Mouse (Mus musculus) limb, embryonic 10.5 days (tissue): Measurements from ENCODE around the gene Igfbp5. TPM values are rescaled to one million over a fixed set of nuclear protein-coding genes. Genes with fewer than 3 reads are reported as not detected.
A peak's percentile ranks its signal among the peaks of the same experiment; 100 is the strongest.

Experiments used
- DNase-seq: peaks from one replicate; pipeline ENCODE4 v3.0.0-alpha.2; 2017; ENCODE audit warnings: low spot score
- H3K27ac ChIP-seq: fragments of 300-500 bp; sonication (generic); 2 replicates; pipeline ENCODE4 v1.5.1; 2016; ENCODE audit warnings: mild to moderate bottlenecking
- H3K27me3 ChIP-seq: fragments of 300-500 bp; sonication (generic); 2 replicates; pipeline ENCODE4 v1.6.1; 2016; ENCODE audit warnings: low read depth, mild to moderate bottlenecking; ENCODE audit not compliant: poor library complexity, severe bottlenecking
- H3K36me3 ChIP-seq: fragments of 300-500 bp; sonication (generic); 2 replicates; pipeline ENCODE4 v1.6.1; 2016; ENCODE audit warnings: mild to moderate bottlenecking, moderate library complexity
- H3K4me1 ChIP-seq: fragments of 300-500 bp; sonication (generic); 2 replicates; pipeline ENCODE4 v1.6.1; 2016
- H3K4me3 ChIP-seq: fragments of 300-500 bp; sonication (generic); 2 replicates; pipeline ENCODE4 v1.5.1; 2016; ENCODE audit warnings: mild to moderate bottlenecking, moderate library complexity
- H3K9me3 ChIP-seq: fragments of 300-500 bp; sonication (generic); replicated peaks from 2 replicates; pipeline ENCODE4 v1.6.1; 2016; ENCODE audit warnings: mild to moderate bottlenecking
- WGBS: fragments of 180-500 bp; shearing (Covaris S2); methylation state at CpG from one replicate; pipeline ENCODE4 v1.1.7; 2016; 5-methylcytosine and 5-hydroxymethylcytosine counted together
- polyA plus RNA-seq: library from polyadenylated mRNA; unstranded; fragments of >200 nt; fragmentation: Nextera tagmentation; extraction: Ambion mirVana; gene quantifications from 2 replicates; pipeline ENCODE4 v1.2.1, GENCODE M21; 2016

The Igfbp5 gene
- polyA plus RNA-seq, 1 experiment from 2014 or later: 55.4 TPM

DNA sequence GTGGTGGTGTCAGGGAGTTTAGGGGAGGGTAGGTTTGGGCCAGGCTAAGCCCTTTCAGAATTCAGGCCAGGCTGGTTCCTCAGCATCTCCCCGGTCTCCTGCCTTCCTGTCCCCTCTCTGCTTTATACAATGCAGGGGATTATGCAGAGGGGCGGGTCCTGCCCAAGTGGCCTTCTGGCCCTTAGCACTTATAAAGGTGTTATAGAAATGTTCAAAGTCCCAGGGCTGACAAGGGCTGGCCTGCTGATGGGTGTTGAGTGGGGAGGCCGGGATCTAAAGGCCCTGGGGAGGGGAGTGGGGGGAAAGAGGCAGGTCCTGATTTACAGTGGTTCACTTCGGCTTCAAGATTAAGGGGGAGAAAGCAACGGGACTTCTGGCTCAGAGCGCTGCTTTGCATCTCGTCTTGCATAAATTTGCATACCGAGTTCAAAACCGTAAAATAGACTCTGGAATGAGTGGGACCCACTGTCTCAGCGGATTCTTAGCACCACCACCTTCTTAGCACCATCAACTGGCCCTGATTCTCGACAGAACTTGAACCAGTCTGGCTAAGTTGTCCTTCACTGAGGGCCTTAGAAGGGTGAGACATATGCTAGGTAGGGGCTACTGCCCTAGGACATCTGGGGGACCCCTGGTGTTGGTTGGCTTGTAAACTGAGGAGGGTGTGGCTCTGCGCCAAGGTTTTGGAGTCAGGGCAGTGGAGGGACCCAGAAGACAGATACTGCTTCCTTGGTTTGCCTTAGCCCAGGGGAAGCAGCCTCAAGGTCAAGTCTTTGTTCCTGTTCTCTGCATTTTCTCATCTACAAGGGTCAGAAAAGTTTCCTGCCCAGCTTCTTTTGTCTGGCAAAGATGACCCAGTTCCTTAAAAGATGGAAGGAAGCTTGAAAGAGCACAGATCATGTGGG, 47.0 kb downstream of the Igfbp5 start:
- peak overlapping the region; percentile 90 for H3K27ac ChIP-seq
- peak overlapping the region; percentile 79 for H3K4me3 ChIP-seq
- peaks cover 29% of the 10 kb centered on the region for H3K36me3 ChIP-seq
- peaks cover 53% of the 10 kb centered on the region for H3K4me1 ChIP-seq
- H3K27me3 ChIP-seq: peaks cover 2% of the 10 kb centered on the region; the same call in 1 of the 2 replicates
- DNase-seq: peak; percentile 61
- no peaks in the 10 kb centered on the region for H3K9me3 ChIP-seq
- 10% methylated on average over 12 of the region's 12 CpGs for whole genome bisulfite sequencing

DNA sequence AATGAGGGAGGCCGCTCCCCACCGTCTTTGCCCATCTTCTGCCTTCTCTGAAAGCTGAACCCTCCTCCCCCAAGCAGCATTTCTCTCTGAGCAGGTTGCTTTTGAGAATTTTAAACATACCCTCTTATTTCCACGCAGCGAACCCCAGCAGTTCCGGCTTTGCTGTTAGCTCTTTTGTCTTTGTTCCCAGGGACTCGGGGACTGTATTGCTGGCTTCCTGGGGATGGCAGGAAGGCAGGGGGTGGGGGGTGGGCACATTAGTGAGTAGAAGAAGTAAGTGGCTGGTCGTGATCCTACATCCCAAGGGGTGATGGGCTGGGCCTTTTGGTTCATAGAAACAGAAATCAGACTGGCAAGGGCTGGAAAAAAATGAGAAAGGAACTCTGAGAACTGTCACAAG, 47.8 kb downstream of the Igfbp5 start:
- WGBS: 1% methylated on average over 7 of the region's 7 CpGs
- Histone ChIP-seq H3K27ac (peak overlapping the region; percentile 90), H3K9me3 (no peaks in the 10 kb centered on the region), H3K4me3 (peak overlapping the region; percentile 79), H3K27me3 (peaks cover 6% of the 10 kb centered on the region; the same call in 1 of the 2 replicates), H3K4me1 (peaks cover 53% of the 10 kb centered on the region), H3K36me3 (peaks cover 28% of the 10 kb centered on the region)
- DNase-seq: peak; percentile 43

DNA sequence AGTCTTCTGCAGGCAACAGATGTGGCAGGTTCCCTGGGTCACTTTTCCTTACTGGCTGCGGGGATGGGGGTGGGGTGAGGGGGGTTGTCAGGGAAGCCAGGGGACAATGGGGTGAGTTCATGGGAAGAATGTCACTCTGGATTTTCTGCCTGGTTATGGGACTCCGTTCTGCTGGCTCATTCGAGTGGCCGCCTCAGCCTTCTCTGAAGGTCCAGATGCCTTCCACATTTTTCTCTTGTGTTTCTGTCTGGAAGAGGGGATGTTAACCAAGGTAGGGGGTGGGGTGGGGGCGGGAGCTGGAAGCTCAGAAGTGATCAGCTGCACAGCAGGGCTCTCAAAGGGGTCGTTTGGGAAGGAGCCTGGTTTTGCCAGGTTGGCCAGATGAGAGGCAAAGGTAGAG, 48.2 kb downstream of the Igfbp5 start:
- Histone ChIP-seq H3K4me3 (peak overlapping the region; percentile 79), H3K4me1 (peaks cover 53% of the 10 kb centered on the region), H3K36me3 (peaks cover 27% of the 10 kb centered on the region), H3K27me3 (peaks cover 6% of the 10 kb centered on the region; the same call in 1 of the 2 replicates), H3K9me3 (no peaks in the 10 kb centered on the region), H3K27ac (peak overlapping the region; percentile 90)
- DNase-seq: peak; percentile 54
- 5% methylated on average over 6 of the region's 6 CpGs for WGBS

DNA sequence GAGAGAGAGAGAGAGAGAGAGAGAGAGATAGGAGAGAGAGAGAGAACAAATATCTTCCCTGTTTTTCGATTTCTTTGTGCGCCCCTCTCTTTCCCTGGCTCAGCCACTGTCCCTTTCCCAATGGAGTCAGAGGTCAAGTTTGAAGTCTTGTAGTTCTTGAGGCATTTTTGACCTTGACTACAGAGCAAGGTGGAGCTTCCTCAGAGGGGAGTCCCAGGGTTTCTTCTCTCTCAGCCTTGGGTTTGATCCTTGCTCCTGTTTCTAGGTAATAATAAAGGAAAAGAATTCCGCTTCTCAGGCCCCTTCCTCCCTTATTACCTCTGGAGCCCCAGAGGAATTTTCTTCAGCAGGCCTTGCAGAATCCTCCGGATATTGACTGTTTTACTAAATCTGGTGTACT, 48.8 kb downstream of the Igfbp5 start:
- 6% methylated on average over 4 of the region's 4 CpGs for WGBS
- H3K36me3 ChIP-seq: peaks cover 22% of the 10 kb centered on the region
- peaks cover 53% of the 10 kb centered on the region for H3K4me1 ChIP-seq
- peak overlapping the region; percentile 79 for H3K4me3 ChIP-seq
- H3K27ac ChIP-seq: peak overlapping the region; percentile 90
- peaks cover 6% of the 10 kb centered on the region; the same call in 1 of the 2 replicates for H3K27me3 ChIP-seq
- no peaks in the 10 kb centered on the region for H3K9me3 ChIP-seq
- no peak for DNase-seq

DNA sequence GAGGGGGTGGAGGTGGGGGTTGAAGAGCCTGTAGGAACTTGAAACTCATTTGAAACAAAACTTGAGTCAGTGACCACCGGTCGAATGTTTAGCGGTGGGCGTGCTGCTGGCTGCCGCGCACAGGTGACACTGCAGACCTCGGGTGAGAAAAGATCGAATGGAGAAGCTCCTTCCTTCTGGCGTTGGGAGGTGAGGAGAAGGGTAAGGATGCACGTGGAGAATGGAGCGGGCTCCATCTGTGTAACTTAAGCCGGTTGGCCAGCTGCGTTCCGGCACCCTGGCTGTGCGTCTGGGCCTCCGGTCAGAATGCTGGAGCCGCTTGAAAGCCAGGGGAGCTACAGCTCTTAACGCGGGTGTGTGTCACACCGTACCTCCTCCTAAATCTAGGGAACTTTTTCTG, 49.4 kb downstream of the Igfbp5 start:
- H3K36me3 ChIP-seq: peaks cover 16% of the 10 kb centered on the region
- peak overlapping the region; percentile 79 for H3K4me3 ChIP-seq
- DNase-seq: peak; percentile 70
- under 1% methylated on average over 20 of the region's 20 CpGs for WGBS
- H3K27ac ChIP-seq: peak overlapping the region; percentile 90
- peaks cover 6% of the 10 kb centered on the region; the same call in 1 of the 2 replicates for H3K27me3 ChIP-seq
- peaks cover 53% of the 10 kb centered on the region for H3K4me1 ChIP-seq
- no peaks in the 10 kb centered on the region for H3K9me3 ChIP-seq

DNA sequence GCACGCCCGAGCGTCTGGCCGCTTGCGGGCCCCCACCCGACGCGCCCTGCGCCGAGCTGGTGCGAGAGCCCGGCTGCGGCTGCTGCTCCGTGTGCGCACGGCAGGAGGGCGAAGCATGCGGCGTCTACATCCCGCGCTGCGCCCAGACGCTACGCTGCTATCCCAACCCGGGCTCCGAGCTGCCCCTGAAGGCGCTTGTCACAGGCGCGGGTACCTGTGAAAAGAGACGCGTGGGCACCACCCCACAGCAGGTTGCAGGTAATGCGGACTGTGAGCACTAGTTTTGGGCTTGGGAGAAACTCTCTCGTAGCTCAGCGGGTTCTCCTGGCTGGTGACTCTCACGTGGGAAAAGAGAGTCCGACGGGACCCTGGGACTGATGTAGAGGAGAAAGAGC, 50.0 kb downstream of the Igfbp5 start:
- Histone ChIP-seq H3K4me3 (peak overlapping the region; percentile 79), H3K4me1 (peaks cover 53% of the 10 kb centered on the region), H3K27me3 (peaks cover 6% of the 10 kb centered on the region; the same call in 1 of the 2 replicates), H3K36me3 (peaks cover 10% of the 10 kb centered on the region), H3K9me3 (no peaks in the 10 kb centered on the region), H3K27ac (peak overlapping the region; percentile 90)
- peak; percentile 72 for DNase-seq
- WGBS: under 1% methylated on average over 37 of the region's 37 CpGs

DNA sequence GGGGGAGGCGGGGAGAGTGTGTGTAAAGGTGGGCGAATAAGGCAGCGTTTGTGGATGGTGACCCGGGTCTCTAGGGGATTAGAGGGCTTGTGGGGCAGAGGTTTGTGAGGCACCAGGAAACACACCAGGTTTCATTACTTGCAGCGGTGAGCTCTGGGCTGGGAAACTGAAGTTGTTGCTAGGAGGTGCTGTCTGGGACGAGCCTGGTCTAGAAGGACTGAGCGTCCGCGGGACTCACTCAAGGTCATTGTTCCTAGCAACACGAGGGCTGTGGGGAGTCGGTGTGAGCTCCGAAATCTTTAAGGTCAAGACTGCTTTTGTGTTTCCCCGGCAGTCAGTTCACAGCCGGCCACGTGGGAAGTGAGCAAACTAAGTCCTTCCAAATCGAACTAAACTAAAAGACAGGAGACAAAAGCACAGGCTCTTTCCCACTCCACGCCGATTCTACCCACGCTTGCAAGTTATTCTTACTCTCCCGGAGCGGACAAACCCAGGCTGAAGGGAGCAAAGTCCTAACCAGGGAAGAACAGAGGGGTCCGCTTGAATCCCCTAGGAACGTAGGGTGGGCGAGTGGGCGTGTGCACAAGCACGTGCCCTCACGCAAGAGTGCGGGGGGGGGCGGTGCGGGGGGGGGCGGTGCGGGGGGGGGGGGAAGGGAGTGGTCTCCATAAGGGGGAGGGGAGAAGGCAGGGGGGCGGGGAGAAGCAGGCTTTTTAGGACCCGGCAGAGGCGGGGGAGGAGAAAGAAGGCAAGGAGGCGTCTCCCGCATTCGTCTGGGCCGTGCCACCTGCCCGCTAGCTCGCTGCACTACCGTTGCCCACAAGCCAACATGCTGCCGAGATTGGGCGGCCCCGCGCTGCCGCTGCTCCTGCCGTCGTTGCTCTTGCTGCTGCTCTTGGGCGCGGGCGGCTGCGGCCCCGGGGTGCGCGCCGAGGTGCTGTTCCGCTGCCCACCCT, 50.7 kb downstream of the Igfbp5 start, which contains the start of gene Igfbp2:
TSS of gene Igfbp2 (plus strand) at position 753 of the 956 bp plus-strand sequence.
- peaks cover 6% of the 10 kb centered on the region; the same call in 1 of the 2 replicates for H3K27me3 ChIP-seq
- peak within 1 kb of the TSS; percentile 79 for H3K4me3 ChIP-seq
- peaks cover 53% of the 10 kb centered on the region for H3K4me1 ChIP-seq
- peaks cover 3% of the 10 kb centered on the region; the same call in 1 of the 2 replicates for H3K36me3 ChIP-seq
- no peaks in the 10 kb centered on the region for H3K9me3 ChIP-seq
- DNase-seq: peak; percentile 82
- under 1% methylated on average over 53 of the region's 58 CpGs for WGBS
- H3K27ac ChIP-seq: peak within 1 kb of the TSS; percentile 90

DNA sequence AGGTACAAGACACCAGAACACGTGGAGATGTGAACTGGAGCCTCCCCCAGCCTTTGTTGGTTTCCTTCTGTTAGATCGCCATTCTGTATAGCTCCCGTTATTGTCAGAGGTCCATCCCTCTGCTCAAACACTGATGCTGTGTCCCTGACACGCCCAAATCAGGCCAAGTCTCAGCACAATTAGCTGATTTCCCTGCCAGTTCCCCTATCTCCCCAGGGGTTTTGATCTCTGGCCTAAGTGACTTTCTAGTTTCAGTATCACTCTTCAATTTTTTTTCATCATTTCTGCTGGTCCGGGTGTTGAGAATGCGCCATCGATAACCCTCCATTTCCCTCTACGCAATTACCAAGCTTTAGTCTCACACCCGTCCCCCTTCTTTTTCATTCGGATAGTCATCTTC, 51.8 kb downstream of the Igfbp5 start:
- Histone ChIP-seq H3K4me1 (peaks cover 48% of the 10 kb centered on the region), H3K27ac (0 out of 2 replicates have a peak overlapping the region, but pooled peaks have one; percentile 90), H3K27me3 (peaks cover 6% of the 10 kb centered on the region; the same call in 1 of the 2 replicates), H3K9me3 (no peaks in the 10 kb centered on the region), H3K4me3 (no peak overlapping the region), H3K36me3 (no peaks in the 10 kb centered on the region)
- WGBS: 75% methylated on average over 10 of the region's 10 CpGs
- DNase-seq: no peak

DNA sequence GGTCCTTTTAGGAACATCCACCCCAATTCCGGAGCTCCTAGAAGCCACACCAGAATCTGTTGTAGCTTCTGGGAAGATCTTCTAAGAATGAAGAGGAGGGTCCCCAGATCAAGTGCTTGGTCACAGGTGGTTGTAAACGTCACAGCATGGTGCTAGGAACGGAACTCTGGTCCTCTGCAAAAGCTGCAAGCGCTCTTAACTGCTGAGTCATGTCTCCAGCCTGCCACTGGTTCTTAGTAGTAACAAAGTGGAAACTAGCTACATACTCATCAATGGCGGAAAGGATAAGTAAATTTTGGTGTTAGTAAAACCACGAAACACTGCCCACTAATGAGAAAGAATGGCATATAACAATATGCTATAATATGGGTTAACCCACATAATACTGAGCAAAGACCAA, 54.7 kb downstream of the Igfbp5 start:
- DNase-seq: no peak
- Histone ChIP-seq H3K9me3 (no peaks in the 10 kb centered on the region), H3K4me3 (no peak overlapping the region), H3K27ac (no peak overlapping the region), H3K27me3 (peaks cover 6% of the 10 kb centered on the region; the same call in 1 of the 2 replicates), H3K4me1 (peaks cover 26% of the 10 kb centered on the region), H3K36me3 (no peaks in the 10 kb centered on the region)
- 84% methylated on average over 6 of the region's 6 CpGs for WGBS

DNA sequence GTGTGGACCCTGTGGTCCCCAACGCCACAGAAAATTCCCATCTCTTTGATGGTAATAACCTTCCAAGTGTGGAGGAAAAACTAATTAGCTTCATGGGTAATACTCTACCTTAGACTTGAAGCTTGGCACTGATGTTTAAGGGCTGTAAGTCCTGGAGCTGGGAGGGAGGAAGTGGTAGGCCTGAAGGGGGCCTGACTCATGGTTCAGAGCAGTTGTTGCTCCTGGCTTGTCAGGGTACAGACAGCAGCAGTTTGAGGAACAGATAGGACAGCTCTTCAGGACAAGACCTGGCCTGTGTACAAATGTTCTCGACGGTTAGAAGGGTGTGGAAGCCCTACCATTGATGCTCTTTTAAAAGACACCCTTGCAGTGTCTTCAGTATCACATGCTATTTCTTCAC, 59.1 kb downstream of the Igfbp5 start:
- whole genome bisulfite sequencing: 86% methylated on average over 3 of the region's 3 CpGs
- no peak for DNase-seq
- Histone ChIP-seq H3K4me3 (no peak overlapping the region), H3K27me3 (no peaks in the 10 kb centered on the region), H3K4me1 (peaks cover 24% of the 10 kb centered on the region), H3K36me3 (no peaks in the 10 kb centered on the region), H3K27ac (no peak overlapping the region), H3K9me3 (no peaks in the 10 kb centered on the region)

DNA sequence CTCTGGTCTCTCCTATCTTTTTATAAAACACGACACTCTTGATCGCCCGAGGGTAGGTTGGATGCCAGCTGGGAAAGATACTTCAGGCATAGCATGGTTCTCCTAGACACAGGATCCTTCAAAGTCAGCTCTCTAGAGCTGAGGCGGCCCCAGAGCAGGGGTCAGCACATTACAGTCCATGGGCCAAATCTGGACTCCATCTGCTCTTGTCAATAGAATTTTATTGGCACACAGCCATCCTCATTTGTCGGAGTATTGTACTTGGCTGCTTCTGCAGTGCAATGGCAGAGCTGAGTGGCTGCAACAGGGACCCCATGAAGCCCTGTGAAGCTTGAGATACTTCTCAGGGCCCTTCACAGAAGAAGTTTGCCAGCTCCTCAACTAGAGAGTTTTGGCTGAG, 59.5 kb downstream of the Igfbp5 start:
- Histone ChIP-seq H3K27me3 (no peaks in the 10 kb centered on the region), H3K36me3 (no peaks in the 10 kb centered on the region), H3K27ac (no peak overlapping the region), H3K4me3 (no peak overlapping the region), H3K9me3 (no peaks in the 10 kb centered on the region), H3K4me1 (peaks cover 24% of the 10 kb centered on the region)
- WGBS: 77% methylated on average over 5 of the region's 5 CpGs
- DNase-seq: no peak

DNA sequence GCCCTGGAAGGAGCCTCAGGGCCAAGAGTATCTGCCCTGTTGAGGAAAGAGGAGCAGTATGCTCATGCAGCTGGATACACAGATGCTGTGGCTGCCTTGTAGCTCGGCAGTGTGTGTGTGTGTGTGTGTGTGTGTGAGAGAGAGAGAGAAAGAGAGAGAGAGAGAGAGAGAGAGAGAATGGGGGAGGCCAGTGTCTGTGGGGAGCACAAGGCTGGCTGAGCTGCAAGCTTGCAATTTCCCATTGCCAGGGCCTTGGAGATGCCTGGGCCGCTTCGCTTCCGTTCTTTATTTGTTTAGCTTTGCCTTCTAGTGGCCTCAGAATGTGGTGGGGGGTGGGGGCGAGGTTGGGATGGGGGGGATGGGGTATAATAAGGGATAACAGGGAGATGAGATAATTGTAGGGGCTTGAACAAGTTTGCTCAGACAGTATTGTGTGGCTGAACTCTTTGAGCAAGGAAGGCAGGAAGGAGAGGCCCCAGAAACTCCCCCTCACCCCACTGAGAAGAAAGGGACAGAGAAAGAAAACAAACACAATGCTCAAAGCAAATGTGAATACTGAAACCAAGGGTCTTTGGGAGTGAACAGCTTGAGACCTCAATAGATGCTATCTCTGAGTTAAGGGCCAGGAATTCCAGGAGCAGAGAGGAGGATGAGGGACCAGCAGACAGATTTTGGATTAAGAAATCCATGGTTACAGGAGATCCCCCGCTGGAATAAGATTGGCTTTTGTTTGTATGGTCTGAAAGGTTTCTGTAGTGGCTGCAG, 60.9 kb downstream of the Igfbp5 start:
- Histone ChIP-seq H3K27me3 (no peaks in the 10 kb centered on the region), H3K27ac (peak overlapping the region; percentile 50), H3K4me1 (peaks cover 24% of the 10 kb centered on the region), H3K36me3 (no peaks in the 10 kb centered on the region), H3K4me3 (no peak overlapping the region), H3K9me3 (no peaks in the 10 kb centered on the region)
- DNase-seq: no peak
- 24% methylated on average over 6 of the region's 6 CpGs for WGBS
